Mouse (Mus musculus) liver, adult (tissue): ENCODE measurements around the gene Tcf7l1.

Experiments used
- GATA4 ChIP-seq: IDR thresholded peaks from 2 replicates; pipeline ENCODE4 v1.6.1; 2014; ENCODE audit warnings: mild to moderate bottlenecking, low read length; ENCODE audit not compliant: insufficient replicate concordance

Tcf7l1 gene

GRCm38 (mm10) chr6:72788892-72789699 is at the start of gene Tcf7l1:
TSS of gene Tcf7l1 (minus strand) at chr6:72789254.
- TF ChIP-seq GATA4 = no peak

GRCm38 (mm10) chr6:72837756-72838155 is 48.7 kb upstream of the Tcf7l1 start:
- TF ChIP-seq GATA4 = no peak

GRCm38 (mm10) chr6:72834518-72834917 is 45.5 kb upstream of the Tcf7l1 start:
- no peak for TF ChIP-seq GATA4

GRCm38 (mm10) chr6:72831858-72832257 is 42.8 kb upstream of the Tcf7l1 start:
- no peak for TF ChIP-seq GATA4

GRCm38 (mm10) chr6:72831276-72831675 is 42.2 kb upstream of the Tcf7l1 start:
- no peak for TF ChIP-seq GATA4

- no peak for TF ChIP-seq GATA4
Measured at GRCm38 (mm10) chr6:72828857-72829256, 39.8 kb upstream of the Tcf7l1 start.

GRCm38 (mm10) chr6:72825762-72826161 is 36.7 kb upstream of the Tcf7l1 start:
- no peak for TF ChIP-seq GATA4

GRCm38 (mm10) chr6:72824971-72825737 is 36.1 kb upstream of the Tcf7l1 start:
- peak; percentile 80; the same call in 1 of the 2 replicates for TF ChIP-seq GATA4

- TF ChIP-seq GATA4 = no peak
Measured at GRCm38 (mm10) chr6:72813456-72813855, 24.4 kb upstream of the Tcf7l1 start.

- no peak for TF ChIP-seq GATA4
Measured at GRCm38 (mm10) chr6:72810248-72810647, 21.2 kb upstream of the Tcf7l1 start.

- TF ChIP-seq GATA4 = peak; percentile 47; the same call in 1 of the 2 replicates
Measured at GRCm38 (mm10) chr6:72809522-72810149, 20.6 kb upstream of the Tcf7l1 start.

- no peak for TF ChIP-seq GATA4
Measured at GRCm38 (mm10) chr6:72808342-72808741, 19.3 kb upstream of the Tcf7l1 start.

- no peak for TF ChIP-seq GATA4
Measured at GRCm38 (mm10) chr6:72803669-72804068, 14.6 kb upstream of the Tcf7l1 start.

GRCm38 (mm10) chr6:72802119-72802518 is 13.1 kb upstream of the Tcf7l1 start:
- TF ChIP-seq GATA4 = no peak

GRCm38 (mm10) chr6:72800641-72801040 is 11.6 kb upstream of the Tcf7l1 start:
- no peak for TF ChIP-seq GATA4

- TF ChIP-seq GATA4 = no peak
Measured at GRCm38 (mm10) chr6:72797763-72798162, 8.7 kb upstream of the Tcf7l1 start.
